Mouse (Mus musculus) spleen, adult 2 months (tissue): ENCODE measurements around the gene Smyd3.

Experiments
- CTCF ChIP-seq: fragments of 200-500 bp; IDR thresholded peaks from 2 replicates; pipeline ENCODE4 v1.5.1; 2011; ENCODE audit warnings: mild to moderate bottlenecking, inconsistent platforms; ENCODE audit not compliant: insufficient read depth, insufficient read length, insufficient replicate concordance; ENCODE audit errors: extremely low read depth
- POLR2A ChIP-seq: fragments of 200-500 bp; IDR thresholded peaks from 2 replicates; pipeline ENCODE4 v1.6.1; 2011; ENCODE audit warnings: low read depth, low read length, inconsistent platforms

DNA sequence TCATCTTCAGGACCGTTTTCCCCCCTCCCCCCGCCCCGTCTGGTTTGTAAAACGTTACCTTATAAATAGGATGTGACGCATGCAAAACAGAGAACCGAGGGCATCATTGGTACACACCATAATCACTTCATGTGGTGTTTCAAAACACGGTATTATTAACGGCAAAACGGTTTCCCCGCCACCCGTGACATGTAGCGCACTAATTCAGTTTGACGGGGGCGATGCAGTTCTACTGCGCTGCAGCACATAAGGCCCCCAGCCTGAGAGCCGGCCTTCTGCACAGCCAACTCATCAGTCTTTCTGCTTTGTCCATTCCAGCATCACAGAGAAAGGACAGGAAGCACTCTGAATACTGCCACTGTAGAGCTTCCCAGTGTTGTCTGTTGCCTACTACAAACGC lies 174.4 kb downstream of the Smyd3 start:
- no peak for TF ChIP-seq CTCF
- TF ChIP-seq POLR2A = no peak
